Mouse (Mus musculus): ENCODE results near the gene Ptges.
"Not testable (repeated sequence)": the region's sequence is repeated elsewhere in the genome, so short reads cannot be mapped to it uniquely, and the experiment has no call there.

Ptges gene

GRCm38 (mm10) chr2:30954797-30955196 is 25.1 kb upstream of the Ptges start:
- H3K27me3 ChIP-seq (ENCODE audit: insufficient read depth, low read length) = no peaks in the 10 kb centered on the region
- TF ChIP-seq CTCF (conservative IDR thresholded peaks at IDR 0.05; ENCODE audit: low read length) (no peak), NANOG (IDR thresholded peaks at IDR 0.05; ENCODE audit: borderline replicate concordance, low read length) (no peak), POU5F1 (IDR thresholded peaks at IDR 0.05; ENCODE audit: borderline replicate concordance, low read length) (no peak)
- peaks cover 70% of the 10 kb centered on the region for H3K4me1 ChIP-seq (replicated peaks; ENCODE audit: low read depth, low read length)
- H3K4me3 ChIP-seq (replicated peaks; ENCODE audit: low read length) = peak overlapping the region; percentile 89
- H3K9me3 ChIP-seq (ENCODE audit: low read length) = no peaks in the 10 kb centered on the region
- peaks cover 60% of the 10 kb centered on the region for H3K36me3 ChIP-seq (ENCODE audit: insufficient read depth, low read length)

GRCm38 (mm10) chr2:30952824-30953490 is 23.3 kb upstream of the Ptges start, which contains the start of gene Tor1b:
Tor1b (plus strand) TSS chr2:30952959.
- Histone ChIP-seq H3K36me3 (ENCODE audit: insufficient read depth, low read length) (peaks cover 41% of the 10 kb centered on the region), H3K4me1 (replicated peaks; ENCODE audit: low read depth, low read length) (peaks cover 53% of the 10 kb centered on the region), H3K4me3 (replicated peaks; ENCODE audit: low read length) (peak within 1 kb of the TSS; percentile 89), H3K27me3 (ENCODE audit: insufficient read depth, low read length) (no peaks in the 10 kb centered on the region), H3K9me3 (ENCODE audit: low read length) (peaks cover 14% of the 10 kb centered on the region)
- TF ChIP-seq POU5F1 (IDR thresholded peaks at IDR 0.05; ENCODE audit: borderline replicate concordance, low read length) = no peak

- Histone ChIP-seq H3K4me3 (replicated peaks; ENCODE audit: low read length) (peak overlapping the region; percentile 89), H3K9me3 (ENCODE audit: low read length) (peaks cover 14% of the 10 kb centered on the region), H3K27me3 (ENCODE audit: insufficient read depth, low read length) (no peaks in the 10 kb centered on the region), H3K4me1 (replicated peaks; ENCODE audit: low read depth, low read length) (peaks cover 51% of the 10 kb centered on the region), H3K36me3 (ENCODE audit: insufficient read depth, low read length) (peaks cover 36% of the 10 kb centered on the region)
- no peak for TF ChIP-seq NANOG (IDR thresholded peaks at IDR 0.05; ENCODE audit: borderline replicate concordance, low read length)
- TF ChIP-seq CTCF (conservative IDR thresholded peaks at IDR 0.05; ENCODE audit: low read length) = no peak
Observed at GRCm38 (mm10) chr2:30952457-30952823, 22.8 kb upstream of the Ptges start.

- Histone ChIP-seq H3K4me1 (replicated peaks; ENCODE audit: low read depth, low read length) (peaks cover 38% of the 10 kb centered on the region), H3K27me3 (ENCODE audit: insufficient read depth, low read length) (no peaks in the 10 kb centered on the region), H3K9me3 (ENCODE audit: low read length) (no peaks in the 10 kb centered on the region), H3K36me3 (ENCODE audit: insufficient read depth, low read length) (no peaks in the 10 kb centered on the region), H3K4me3 (replicated peaks; ENCODE audit: low read length) (no peak overlapping the region)
- TF ChIP-seq POU5F1 (IDR thresholded peaks at IDR 0.05; ENCODE audit: borderline replicate concordance, low read length) = no peak
- peak; percentile 94 for TF ChIP-seq CTCF (conservative IDR thresholded peaks at IDR 0.05; ENCODE audit: low read length)
Observed at GRCm38 (mm10) chr2:30942603-30943011, 12.9 kb upstream of the Ptges start.

- H3K36me3 ChIP-seq (ENCODE audit: insufficient read depth, low read length); H3K4me3 ChIP-seq (replicated peaks; ENCODE audit: low read length); H3K27me3 ChIP-seq (ENCODE audit: insufficient read depth, low read length); H3K9me3 ChIP-seq (ENCODE audit: low read length): not testable (repeated sequence)
- H3K4me1 ChIP-seq (replicated peaks; ENCODE audit: low read depth, low read length) = peaks cover 39% of the 10 kb centered on the region
Observed at GRCm38 (mm10) chr2:30942116-30942515, 12.5 kb upstream of the Ptges start.

GRCm38 (mm10) chr2:30941586-30941985 is 11.9 kb upstream of the Ptges start:
- no peaks in the 10 kb centered on the region for H3K36me3 ChIP-seq (ENCODE audit: insufficient read depth, low read length)
- no peaks in the 10 kb centered on the region for H3K9me3 ChIP-seq (ENCODE audit: low read length)
- no peak for TF ChIP-seq POU5F1 (IDR thresholded peaks at IDR 0.05; ENCODE audit: borderline replicate concordance, low read length)
- TF ChIP-seq NANOG (IDR thresholded peaks at IDR 0.05; ENCODE audit: borderline replicate concordance, low read length) = no peak
- TF ChIP-seq CTCF (conservative IDR thresholded peaks at IDR 0.05; ENCODE audit: low read length) = no peak
- H3K4me3 ChIP-seq (replicated peaks; ENCODE audit: low read length) = no peak overlapping the region
- H3K27me3 ChIP-seq (ENCODE audit: insufficient read depth, low read length) = no peaks in the 10 kb centered on the region
- H3K4me1 ChIP-seq (replicated peaks; ENCODE audit: low read depth, low read length) = peaks cover 44% of the 10 kb centered on the region

GRCm38 (mm10) chr2:30938574-30938991 is 8.9 kb upstream of the Ptges start:
- no peaks in the 10 kb centered on the region for H3K36me3 ChIP-seq (ENCODE audit: insufficient read depth, low read length)
- H3K27me3 ChIP-seq (ENCODE audit: insufficient read depth, low read length) = no peaks in the 10 kb centered on the region
- no peaks in the 10 kb centered on the region for H3K9me3 ChIP-seq (ENCODE audit: low read length)
- no peak for TF ChIP-seq POU5F1 (IDR thresholded peaks at IDR 0.05; ENCODE audit: borderline replicate concordance, low read length)
- no peak for TF ChIP-seq CTCF (conservative IDR thresholded peaks at IDR 0.05; ENCODE audit: low read length)
- peak; percentile 51; the same call in 1 of the 2 replicates for TF ChIP-seq NANOG (IDR thresholded peaks at IDR 0.05; ENCODE audit: borderline replicate concordance, low read length)
- peak overlapping the region; percentile 78 for H3K4me3 ChIP-seq (replicated peaks; ENCODE audit: low read length)
- peaks cover 67% of the 10 kb centered on the region for H3K4me1 ChIP-seq (replicated peaks; ENCODE audit: low read depth, low read length)

- Histone ChIP-seq H3K4me1 (replicated peaks; ENCODE audit: low read depth, low read length) (peaks cover 74% of the 10 kb centered on the region), H3K9me3 (ENCODE audit: low read length) (no peaks in the 10 kb centered on the region), H3K27me3 (ENCODE audit: insufficient read depth, low read length) (no peaks in the 10 kb centered on the region), H3K36me3 (ENCODE audit: insufficient read depth, low read length) (no peaks in the 10 kb centered on the region), H3K4me3 (replicated peaks; ENCODE audit: low read length) (peak overlapping the region; percentile 78)
- TF ChIP-seq NANOG (IDR thresholded peaks at IDR 0.05; ENCODE audit: borderline replicate concordance, low read length) = no peak
- TF ChIP-seq CTCF (conservative IDR thresholded peaks at IDR 0.05; ENCODE audit: low read length) = no peak
- no peak for TF ChIP-seq POU5F1 (IDR thresholded peaks at IDR 0.05; ENCODE audit: borderline replicate concordance, low read length)
Observed at GRCm38 (mm10) chr2:30937731-30938130, 8.1 kb upstream of the Ptges start.

- TF ChIP-seq NANOG (IDR thresholded peaks at IDR 0.05; ENCODE audit: borderline replicate concordance, low read length) = no peak
- TF ChIP-seq POU5F1 (IDR thresholded peaks at IDR 0.05; ENCODE audit: borderline replicate concordance, low read length) = no peak
- no peak for TF ChIP-seq CTCF (conservative IDR thresholded peaks at IDR 0.05; ENCODE audit: low read length)
- Histone ChIP-seq H3K27me3 (ENCODE audit: insufficient read depth, low read length) (no peaks in the 10 kb centered on the region), H3K4me3 (replicated peaks; ENCODE audit: low read length) (no peak overlapping the region), H3K4me1 (replicated peaks; ENCODE audit: low read depth, low read length) (peaks cover 74% of the 10 kb centered on the region), H3K9me3 (ENCODE audit: low read length) (no peaks in the 10 kb centered on the region), H3K36me3 (ENCODE audit: insufficient read depth, low read length) (no peaks in the 10 kb centered on the region)
Observed at GRCm38 (mm10) chr2:30936808-30937207, 7.1 kb upstream of the Ptges start.
